Mouse (Mus musculus) ES-Bruce4 (cell line): ENCODE results near the gene Atp10b.

Source experiments
- CTCF ChIP-seq: IDR thresholded peaks from one replicate; pipeline ENCODE4 v1.8.1; 2011; ENCODE audit warnings: low read depth, low read length
- EP300 ChIP-seq: IDR thresholded peaks from 2 replicates; pipeline ENCODE4 v1.6.1; 2011; ENCODE audit warnings: low read depth, low read length; ENCODE audit not compliant: insufficient read depth
- POLR2A ChIP-seq: IDR thresholded peaks from one replicate; pipeline ENCODE4 v1.8.1; 2011; ENCODE audit warnings: low read length; ENCODE audit not compliant: insufficient read depth

DNA sequence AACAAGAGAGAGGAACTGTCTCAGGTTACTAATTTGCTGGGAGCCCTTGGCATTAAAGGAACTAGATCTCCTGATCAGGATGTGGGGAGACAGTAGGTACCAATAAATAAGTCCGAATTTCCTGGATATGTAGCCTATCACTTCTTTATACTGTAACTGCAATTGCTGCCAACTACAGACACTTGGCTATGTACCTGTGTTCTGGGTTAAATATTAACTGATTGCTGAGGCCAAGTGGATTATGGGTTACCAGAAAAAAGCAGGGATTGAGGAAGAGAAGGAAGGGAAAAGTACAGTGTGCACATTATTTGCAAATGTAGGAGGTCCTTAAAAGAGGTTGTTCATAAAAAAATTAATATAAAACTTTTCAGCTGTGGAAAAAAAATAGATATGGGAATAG, 1.3 kb upstream of the Atp10b start:
- TF ChIP-seq POLR2A (no peak), CTCF (no peak), EP300 (no peak)
